Mouse (Mus musculus) induced T-regulatory cell, adult 2 months (primary cell): ENCODE results near the gene Mrtfb.
"Not testable (repeated sequence)": the region's sequence is repeated elsewhere in the genome, so short reads cannot be mapped to it uniquely, and the experiment has no call there.

Experiments
- DNase-seq: peaks from one replicate; pipeline ENCODE4 v3.0.0-alpha.2; 2012; ENCODE audit warnings: low read depth

Mrtfb gene

GRCm38 (mm10) chr16:13276258-13276657, 20.0 kb downstream of the Mrtfb start:
- no peak for DNase-seq

DNA sequence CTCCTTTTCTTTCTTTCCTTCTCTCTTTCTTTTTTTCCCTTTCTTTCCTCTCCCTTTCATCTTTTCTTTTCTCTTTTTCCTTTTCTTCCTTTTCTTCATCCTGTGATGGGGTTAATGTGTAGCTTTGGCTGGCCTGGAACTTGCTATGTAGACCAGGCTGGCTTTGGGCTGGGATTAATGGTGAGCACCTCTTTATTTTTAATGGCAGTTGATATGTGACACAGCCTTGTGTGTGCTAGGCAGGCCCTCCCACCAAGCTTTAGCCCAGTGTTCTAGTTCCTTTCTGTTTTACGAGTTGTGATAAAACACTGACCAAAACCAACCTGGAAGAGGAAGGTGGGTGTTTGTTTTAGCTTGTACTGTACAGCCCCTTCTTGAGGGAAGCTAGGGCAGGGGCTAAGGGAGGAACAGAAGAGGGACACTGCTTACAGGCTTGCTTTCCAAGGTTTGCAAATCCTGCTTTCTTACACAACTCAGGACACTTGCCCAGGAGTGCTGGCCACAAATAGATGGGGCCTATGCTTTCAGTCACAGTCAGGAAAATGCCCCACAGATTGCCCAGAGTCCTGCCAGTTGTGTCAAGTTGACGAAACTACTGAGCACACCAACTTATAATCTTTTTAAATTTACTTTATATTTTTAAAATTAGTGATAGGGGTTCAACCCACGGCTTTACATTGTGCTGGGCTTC, 20.6 kb downstream of the Mrtfb start:
- no peak for DNase-seq

DNA sequence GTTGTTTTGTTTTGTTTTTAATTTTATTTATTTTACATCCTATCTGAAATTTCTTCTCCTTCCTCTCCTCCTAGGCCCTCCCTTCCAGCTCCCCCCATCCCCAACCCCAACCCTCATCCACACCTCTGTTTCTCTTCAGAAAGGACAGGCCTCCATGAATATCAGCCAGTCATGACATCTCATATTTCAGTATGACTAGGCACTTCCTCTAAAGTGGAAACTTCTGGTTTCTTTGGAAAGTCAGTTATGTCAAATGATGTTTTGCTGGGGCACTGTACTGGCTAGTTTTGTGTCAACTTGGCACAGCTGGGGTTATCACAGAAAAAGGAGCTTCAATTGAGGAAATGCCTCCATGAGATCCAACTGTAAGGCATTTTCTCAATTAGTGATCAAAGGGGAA, 30.1 kb downstream of the Mrtfb start:
- peak; percentile 39 for DNase-seq

GRCm38 (mm10) chr16:13297860-13298259, 41.6 kb downstream of the Mrtfb start:
- no peak for DNase-seq

DNA sequence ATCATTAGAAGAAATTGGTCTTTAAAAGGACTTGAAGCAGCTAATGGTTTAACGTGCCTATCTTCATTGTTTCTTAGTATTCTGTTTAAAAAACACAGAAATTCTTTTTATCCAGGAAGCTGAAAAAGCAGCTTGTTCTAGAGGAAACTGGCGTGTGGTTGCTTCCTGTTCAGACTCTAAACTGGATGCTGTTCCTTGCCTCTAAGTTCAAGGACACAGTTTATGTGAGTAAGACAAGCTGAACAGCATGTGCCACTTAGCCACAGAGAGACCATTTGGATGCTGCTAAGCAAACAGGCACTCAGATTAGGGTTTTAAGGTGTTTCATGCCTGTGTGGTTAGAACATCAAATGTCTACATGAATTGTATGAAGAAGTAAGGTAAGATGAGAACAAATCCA, 42.7 kb downstream of the Mrtfb start:
- DNase-seq, result peak; percentile 9

DNA sequence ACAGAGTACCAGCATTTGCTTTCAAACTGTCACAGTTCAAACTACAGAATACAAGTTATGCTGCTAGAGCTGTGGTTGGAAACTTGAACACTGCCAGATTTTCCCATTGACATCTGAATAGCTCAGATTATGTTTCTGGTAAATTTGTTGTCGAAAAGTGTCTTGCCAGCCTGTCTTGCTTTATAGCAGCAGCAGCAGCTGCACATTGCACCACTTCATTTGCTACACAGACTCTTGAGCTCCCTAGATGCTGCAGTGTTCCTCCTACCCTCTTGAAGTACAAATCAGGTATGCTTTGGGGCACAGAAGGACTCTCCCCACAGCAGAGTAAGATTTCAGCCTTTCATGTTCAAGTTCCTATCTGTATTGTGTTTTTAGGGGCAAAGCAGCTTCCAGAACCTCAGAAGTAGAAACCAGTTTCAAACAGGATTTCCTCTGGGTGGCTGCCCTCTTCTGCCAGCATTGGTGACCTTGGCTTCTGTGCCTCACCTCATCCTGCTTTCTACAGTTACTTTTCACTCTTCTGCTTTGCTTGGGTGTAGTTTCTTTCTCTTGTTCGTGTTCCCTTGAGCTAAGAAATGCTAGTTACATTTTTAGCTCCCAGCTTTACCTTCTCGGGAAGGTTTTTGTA, 49.9 kb downstream of the Mrtfb start:
- peak; percentile 29 for DNase-seq

GRCm38 (mm10) chr16:13310096-13310683, 53.9 kb downstream of the Mrtfb start:
- DNase-seq, result no peak

DNA sequence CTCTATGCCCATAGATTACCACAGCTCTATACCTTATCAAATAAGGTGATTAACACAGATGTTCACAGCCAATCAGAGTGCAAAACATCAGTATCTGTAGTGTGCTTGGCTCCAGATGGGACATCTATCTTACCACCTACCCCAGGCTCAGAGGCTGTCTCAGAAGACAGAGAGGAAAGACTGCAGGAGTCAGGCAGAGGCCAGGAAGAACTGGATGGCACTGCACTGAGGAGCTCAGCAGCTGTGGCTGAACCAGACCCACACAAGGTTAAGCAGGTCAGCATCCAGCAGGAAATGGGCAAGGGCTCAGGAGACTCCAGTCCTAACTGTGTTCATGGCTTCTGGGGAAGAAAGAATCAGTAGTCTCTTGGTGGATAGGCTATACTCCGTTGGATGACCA, 55.1 kb downstream of the Mrtfb start:
- no peak for DNase-seq

DNA sequence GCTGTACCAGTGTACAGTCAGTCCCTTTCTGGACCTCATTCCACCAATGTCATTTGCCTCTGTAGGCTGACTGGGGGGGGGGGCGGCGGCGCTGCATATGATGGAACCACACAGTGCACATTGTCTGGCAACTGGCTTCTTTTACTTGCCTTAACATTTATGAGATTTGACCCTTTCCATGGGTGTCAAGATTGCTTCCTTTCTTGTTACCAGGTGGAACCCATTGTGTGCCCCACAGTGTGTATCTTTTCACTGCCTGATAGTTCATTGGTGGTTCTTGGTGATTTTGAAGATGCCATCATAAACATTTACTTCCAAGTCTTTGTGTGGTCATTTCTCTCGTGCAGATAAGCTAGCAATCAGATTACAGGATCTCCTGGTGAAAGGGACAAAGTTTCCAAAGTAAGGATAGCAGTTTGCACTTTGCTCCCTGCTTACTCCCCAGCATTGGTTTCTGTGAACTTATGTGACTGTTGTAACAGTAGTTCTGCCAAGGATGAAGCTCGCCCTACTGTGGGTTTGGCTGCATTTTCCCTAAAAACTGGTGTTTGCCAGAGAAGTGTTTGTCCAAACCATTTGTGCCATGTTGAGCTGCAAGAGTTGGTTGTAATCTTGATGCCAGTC, 56.9 kb downstream of the Mrtfb start:
- no peak for DNase-seq

GRCm38 (mm10) chr16:13323751-13324150, 67.5 kb downstream of the Mrtfb start:
- DNase-seq, result no peak

DNA sequence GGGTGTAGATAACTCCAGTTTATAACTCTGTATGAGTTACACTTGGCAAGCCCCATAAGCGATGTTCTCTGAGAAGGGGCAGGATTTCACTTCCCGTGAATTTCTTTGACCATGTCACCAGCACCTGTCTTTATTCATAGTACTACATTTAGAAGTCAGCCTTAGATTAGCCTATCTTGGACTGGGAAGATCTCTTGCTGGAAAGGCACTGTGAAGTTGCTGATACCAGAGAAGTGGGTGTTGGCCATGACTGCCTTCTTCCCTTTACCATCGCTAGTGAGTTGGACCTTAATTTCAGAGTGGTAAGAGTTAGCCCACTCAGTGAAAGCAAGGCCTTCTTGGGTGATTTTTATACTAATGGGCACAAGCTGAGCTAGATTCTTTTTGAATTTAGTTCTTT, 70.3 kb downstream of the Mrtfb start:
- no peak for DNase-seq

DNA sequence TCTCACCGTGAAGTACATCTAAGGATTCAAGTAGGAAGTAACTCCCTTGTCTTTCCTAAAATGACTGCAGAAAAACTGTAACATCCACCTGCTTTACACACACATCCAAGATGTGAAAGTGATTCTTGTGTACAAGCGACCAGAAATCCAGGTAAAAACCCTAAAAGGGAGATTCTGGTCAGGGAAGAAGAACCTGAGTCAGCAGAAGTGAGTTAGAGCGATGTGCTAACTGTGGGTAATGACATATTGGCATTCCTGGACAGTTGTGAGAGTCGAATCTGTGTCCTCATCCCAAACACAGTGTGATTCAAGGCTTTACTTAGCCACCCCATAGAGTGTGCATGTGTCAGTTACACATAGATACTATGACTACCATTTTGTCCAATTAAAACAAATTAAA, 72.4 kb downstream of the Mrtfb start:
- DNase-seq, result no peak

DNA sequence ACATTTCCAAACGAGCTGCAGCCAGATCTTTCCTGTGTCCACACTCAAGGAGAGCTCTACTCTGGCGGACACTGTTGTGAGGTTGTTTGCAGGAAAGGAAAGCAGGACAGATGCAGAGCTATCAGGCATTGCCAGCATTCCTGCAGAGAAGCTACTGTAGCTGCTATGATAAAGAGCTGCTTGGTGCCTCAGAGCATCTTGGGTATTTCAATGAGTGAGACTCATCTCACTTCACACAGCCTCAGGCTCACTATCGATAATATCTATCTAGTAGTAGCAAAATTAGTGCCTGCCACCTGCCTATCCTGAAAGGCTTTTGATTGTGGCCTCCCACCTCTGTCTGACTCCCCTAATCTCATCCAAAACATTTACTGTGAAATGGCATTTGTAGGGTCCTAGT, 73.4 kb downstream of the Mrtfb start:
- no peak for DNase-seq

- no peak for DNase-seq
Measured at GRCm38 (mm10) chr16:13330221-13330659, 74.0 kb downstream of the Mrtfb start.

DNA sequence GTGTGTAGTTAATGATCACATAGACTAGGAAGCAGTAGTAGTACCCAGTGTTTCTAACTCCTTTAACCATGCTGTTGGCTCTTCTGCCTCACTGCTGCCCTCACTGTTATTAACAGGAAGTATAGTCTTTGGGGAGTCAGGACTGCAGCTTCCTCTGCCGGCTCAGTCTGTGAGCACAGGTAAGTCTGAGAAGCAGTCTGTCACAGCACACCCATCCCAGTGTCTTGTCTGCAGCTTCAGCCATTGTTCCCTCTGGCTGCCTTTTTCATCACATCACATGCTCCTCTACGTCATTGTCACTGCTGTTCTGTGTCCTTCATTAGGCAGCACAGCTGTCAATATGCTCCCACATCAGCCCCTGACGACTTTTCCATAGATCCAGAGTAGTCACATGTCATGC, 75.6 kb downstream of the Mrtfb start:
- no peak for DNase-seq

- DNase-seq, result no peak
Measured at GRCm38 (mm10) chr16:13332536-13332935, 76.3 kb downstream of the Mrtfb start.

DNA sequence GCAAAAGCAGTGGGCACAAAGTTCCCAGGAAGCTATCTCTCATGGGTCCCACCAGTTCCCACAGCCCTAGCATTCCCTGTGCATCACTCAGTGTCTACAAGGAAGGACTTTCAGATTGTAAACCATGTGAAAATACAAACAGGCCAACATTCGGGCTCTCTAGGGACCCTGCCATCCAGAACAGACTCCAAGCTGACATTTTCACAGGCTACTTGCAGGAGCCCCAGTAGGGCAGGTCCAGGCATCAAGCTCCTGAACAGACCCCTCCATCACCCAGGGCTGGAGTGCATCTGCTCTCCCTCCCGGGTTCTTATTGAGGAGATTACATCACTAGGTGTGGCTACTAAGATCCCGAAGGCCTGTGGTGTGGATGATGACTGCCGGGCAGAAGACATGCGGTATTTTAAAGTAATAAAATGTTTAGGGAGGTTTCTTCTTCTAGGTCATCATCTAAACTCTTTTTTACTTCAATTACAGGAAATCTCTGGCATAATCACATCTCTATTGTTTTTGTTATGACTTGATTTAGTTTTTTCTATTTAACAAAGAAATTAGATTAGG, 77.6 kb downstream of the Mrtfb start:
- no peak for DNase-seq

GRCm38 (mm10) chr16:13336503-13337230, 80.4 kb downstream of the Mrtfb start:
- DNase-seq, result no peak

GRCm38 (mm10) chr16:13338094-13338493, 81.8 kb downstream of the Mrtfb start:
- DNase-seq, result no peak

DNA sequence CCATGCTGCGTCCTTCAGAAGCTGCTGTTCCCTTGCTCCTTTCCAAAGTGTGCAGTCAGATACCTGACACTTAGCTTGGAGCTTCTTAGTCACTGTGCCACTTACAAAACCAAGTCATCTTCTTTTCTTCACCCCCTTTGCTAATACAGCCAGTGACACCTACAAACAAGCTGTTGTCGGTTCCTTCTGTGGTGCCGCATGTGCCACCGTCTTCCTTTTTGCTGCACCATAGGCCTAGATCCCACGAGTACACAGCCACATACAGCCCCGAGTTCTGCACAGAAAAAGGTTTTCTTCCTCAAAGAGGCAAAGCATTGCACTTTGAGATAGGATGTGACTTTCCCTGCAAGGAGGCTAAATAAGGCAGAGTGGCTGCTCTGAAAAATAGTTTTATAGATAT, 83.2 kb downstream of the Mrtfb start:
- DNase-seq, result no peak

DNA sequence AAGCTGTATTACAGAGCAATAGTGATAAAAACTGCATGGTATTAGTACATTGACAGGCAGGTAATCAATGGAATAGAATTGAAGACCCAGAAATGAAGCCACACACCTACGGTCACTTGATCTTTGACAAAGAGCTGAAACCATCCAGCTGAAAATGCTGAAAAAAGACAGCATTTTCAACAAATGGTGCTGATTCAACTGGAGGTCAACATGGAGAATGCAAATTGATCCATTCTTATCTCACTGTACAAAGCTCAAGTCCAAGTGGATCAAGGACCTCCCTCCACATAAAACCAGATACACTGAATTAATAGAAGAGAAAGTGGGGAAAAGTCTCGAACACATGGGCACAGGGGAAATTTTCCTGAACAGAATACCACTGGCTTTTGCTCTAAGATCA, 89.5 kb downstream of the Mrtfb start:
- DNase-seq, result not testable (repeated sequence)

DNA sequence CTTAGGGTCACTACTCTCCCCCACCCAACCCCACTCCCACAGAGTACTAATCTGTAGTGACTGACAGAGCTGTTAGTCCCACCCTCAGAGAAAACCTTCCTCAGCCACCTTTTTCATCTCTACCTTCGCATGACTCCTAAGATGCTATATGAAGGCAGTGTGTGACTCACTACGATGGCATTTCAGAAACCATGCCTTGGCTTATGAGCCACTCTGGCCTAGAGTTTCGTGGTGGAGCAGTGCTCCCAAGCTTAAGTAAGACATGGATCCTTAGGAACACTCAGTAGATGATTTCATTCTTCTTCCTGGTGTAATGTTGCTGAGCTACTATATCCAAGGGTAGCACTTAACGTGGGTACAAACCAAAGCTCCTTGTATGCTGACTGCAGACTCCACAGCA, 94.4 kb downstream of the Mrtfb start:
- DNase-seq, result no peak
